Mouse (Mus musculus) gastrocnemius, adult 2 months (tissue): Measurements from ENCODE around the gene Tedc1. TPM values are rescaled to one million over a fixed set of nuclear protein-coding genes. Genes with fewer than 3 reads are reported as not detected.

Experiments used
- DNase-seq: peaks from one replicate; pipeline ENCODE4 v3.0.0; 2022
- H3K27ac ChIP-seq: fragments of 200-600 bp; 2 replicates; pipeline ENCODE4 v1.8.1; 2022; ENCODE audit warnings: mild to moderate bottlenecking
- H3K4me3 ChIP-seq: fragments of 200-600 bp; 2 replicates; pipeline ENCODE4 v1.8.1; 2022; ENCODE audit warnings: mild to moderate bottlenecking, moderate library complexity
- CTCF ChIP-seq: fragments of 200-600 bp; IDR thresholded peaks from 2 replicates; pipeline ENCODE4 v1.8.1; 2022; ENCODE audit warnings: antibody characterized with exemption, mild to moderate bottlenecking, moderate library complexity
- intact Hi-C: fragments of 180-260 bp; cut with DNase I; formaldehyde crosslinking; loops from one replicate; pipeline ENCODE4 v1.15.1; 2025
- total RNA-seq, 2 experiments: library from RNA; stranded (reverse); gene quantifications; 2 replicates each; pipeline ENCODE4 v1.2.3; 2021

Gene Tedc1
- total RNA-seq, 2 experiments from 2014 or later: not detected

DNA sequence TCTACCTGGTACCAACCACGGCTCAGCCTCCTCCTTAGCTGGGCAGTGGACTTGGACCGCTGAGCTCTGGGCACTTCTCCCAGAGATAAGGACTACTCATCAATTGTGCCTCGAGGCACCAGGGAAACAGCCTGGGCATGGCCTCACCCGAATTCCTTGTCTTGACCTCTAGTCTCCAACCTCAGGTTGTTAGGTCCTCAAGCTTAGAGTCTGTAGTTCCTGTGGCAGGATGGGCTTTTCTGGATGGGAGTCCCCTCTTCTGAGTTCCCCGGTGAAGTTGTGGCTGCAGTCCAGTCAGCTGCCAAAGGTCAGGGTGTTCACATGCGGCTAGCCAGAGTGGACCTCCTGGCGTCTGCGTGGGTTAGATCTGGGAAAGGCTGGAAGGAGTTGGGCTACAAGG is 5.2 kb upstream of the Tedc1 start:
- peak overlapping the region; percentile 80 for H3K4me3 ChIP-seq
- no peak for TF ChIP-seq CTCF
- peak overlapping the region; percentile 90 for H3K27ac ChIP-seq
- peak; percentile 49 for DNase-seq
- intact Hi-C loops: no loop called here

DNA sequence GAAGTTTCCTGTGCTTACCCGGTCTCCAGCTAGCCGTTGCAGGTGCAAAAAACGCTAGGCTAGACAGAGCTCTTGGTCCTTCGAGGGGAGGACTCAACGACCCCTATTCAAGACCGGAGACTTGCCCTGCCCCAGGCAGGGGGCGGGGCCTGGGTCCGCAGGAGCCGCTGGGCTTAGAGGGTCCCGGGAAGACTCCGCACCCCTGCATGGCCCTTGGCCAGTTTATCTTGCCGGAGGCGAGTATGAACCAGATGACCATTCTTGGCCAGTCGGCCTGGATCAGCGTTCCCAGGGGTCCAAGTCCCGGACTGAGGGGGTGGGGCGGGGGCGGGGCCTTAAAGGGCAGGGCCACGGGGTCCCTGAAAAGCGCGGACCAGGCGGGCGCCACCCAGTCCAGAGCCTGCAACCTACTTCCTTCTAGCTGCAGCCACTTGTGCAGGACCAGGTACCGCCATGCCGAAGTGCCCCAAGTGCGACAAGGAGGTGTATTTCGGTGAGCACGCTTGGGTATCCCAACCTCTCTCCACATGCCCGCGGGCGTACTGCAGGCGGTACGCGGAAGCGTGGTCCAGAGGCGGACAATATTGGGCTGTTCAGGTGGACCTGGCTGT is 4.5 kb upstream of the Tedc1 start:
- DNase-seq: peak; percentile 85
- Histone ChIP-seq H3K27ac (peak overlapping the region; percentile 90), H3K4me3 (peak overlapping the region; percentile 80)
- TF ChIP-seq CTCF: no peak
- intact Hi-C loops: no loop called here

DNA sequence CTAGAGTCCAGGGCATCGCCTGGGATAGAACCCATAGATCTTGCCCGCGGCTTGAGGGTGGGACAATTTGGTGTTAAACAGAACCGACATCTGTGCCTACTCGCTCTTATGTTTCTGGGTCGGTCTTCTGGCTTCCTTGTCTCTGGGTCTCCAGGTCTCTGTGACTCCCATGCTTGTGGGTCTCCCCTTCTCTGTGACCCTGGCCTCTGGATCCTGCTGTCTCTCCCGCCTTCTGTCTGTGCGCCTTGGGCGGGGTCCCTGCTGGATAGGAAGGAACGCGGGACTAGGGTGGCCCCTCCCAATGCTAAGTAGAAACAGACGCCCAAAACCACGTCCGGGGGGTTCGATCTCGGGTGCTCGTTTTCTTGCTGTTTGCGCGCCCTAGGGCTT is 4.0 kb upstream of the Tedc1 start:
- DNase-seq: peak; percentile 74

DNA sequence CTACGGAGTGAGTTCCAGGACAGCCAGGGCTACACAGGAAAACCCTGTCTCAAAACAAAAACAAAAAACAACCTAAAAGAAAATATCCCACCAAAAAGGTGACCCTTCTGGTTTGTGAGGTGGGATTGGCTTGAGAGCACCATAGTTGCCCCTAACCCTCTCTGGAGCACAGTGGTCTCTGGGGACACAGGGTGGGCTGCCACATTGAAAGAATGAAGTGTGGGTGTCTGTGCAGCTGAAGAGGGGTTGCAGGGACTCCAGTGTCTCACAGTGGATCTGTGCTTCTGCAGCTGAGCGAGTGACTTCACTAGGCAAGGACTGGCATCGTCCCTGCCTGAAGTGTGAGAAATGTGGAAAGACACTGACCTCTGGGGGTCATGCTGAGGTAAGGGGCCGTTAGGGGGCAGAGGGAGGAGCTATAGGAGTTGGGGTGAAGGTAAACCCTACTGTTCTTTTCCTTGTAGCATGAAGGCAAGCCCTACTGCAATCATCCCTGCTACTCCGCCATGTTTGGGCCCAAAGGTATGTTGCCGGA is 3.2 kb upstream of the Tedc1 start:
- no peak for DNase-seq
- intact Hi-C loops: no loop called here
- no peak for TF ChIP-seq CTCF
- Histone ChIP-seq H3K4me3 (peak overlapping the region; percentile 80), H3K27ac (peak overlapping the region; percentile 90)

More for the DNA sequence above, 4.0 kb upstream of the Tedc1 start:
- intact Hi-C loops: no loop called here
- peak overlapping the region; percentile 90 for H3K27ac ChIP-seq
- TF ChIP-seq CTCF: no peak
- peak overlapping the region; percentile 80 for H3K4me3 ChIP-seq

GRCm38 (mm10) chr12:113153971-113154370 is 2.2 kb upstream of the Tedc1 start:
- no peak for TF ChIP-seq CTCF
- peak; percentile 62 for DNase-seq
- Histone ChIP-seq H3K4me3 (peak overlapping the region; percentile 80), H3K27ac (peak overlapping the region; percentile 90)
- intact Hi-C loops: no loop called here

DNA sequence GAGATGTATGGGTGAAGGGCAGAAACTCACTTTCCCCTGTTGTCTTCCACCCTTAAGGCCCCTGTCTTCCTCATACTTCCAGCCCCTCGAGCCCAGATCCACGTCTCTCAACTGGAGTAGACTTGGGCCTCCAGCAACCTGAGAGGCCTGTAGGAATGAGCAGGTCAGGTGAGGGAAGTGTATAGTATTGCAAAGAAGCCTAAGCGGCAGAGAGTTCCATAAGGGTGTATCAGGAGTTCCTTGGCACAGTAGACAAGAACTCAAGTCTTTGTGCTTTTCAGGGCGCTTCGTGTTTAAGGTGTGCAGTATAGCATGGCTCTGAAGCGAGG is 1.5 kb upstream of the Tedc1 start:
- Histone ChIP-seq H3K4me3 (peak overlapping the region; percentile 80), H3K27ac (peak overlapping the region; percentile 90)
- intact Hi-C loops: no loop called here
- TF ChIP-seq CTCF: no peak
- no peak for DNase-seq

- Histone ChIP-seq H3K27ac (peak overlapping the region; percentile 90), H3K4me3 (peak overlapping the region; percentile 80)
- DNase-seq: peak; percentile 66
- no peak for TF ChIP-seq CTCF
- intact Hi-C loops: no loop called here
Measured at GRCm38 (mm10) chr12:113155076-113155771, 997 bp upstream of the Tedc1 start.

DNA sequence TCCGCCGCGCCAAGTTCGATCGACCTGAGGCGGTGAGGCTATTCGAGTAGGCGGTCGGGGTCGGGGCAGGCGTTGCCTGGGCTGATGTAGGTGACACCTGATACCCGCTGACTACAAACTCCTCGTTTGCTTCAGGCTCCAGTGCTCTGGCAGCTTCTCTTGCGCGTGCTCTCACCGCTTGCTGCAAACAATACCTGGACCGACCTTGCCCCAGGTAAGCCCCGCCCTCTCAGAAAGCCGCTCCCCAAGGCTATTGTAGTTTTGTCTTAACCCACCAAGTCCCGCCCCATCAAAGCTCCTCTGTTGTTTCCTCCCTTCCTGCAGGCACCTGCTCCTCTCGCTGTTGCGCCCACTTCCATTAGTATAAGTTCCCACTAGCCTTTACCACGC is 314 bp downstream of the Tedc1 start:
- TF ChIP-seq CTCF: no peak
- Histone ChIP-seq H3K27ac (peak overlapping the region; percentile 60; the same call in 1 of the 2 replicates), H3K4me3 (peak overlapping the region; percentile 80)
- no peak for DNase-seq
- intact Hi-C loops: loop anchor here (1.0 kb wide), 2 partner anchors 37 to 151 kb away; no protein-coding TSS in a partner anchor

DNA sequence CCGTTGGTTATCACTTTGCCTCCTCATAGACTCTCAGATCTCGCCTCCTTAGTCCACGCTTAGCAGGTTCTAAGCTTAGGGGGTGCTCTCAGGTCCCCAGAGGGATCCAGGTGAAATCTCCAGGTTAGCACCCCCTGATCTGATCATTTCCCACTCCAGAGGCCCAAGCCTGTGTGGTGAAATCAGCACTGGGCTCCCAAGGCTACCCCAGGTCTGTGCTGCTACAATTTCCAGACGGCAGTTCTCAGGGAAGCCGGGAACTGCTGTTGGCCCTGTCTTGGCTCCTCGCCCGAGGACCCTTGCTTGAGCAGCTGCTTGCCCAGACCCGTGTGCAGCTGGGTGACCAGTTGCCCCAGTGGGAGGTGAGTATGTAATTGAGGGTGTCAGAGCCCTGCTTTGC is 781 bp downstream of the Tedc1 start:
- Histone ChIP-seq H3K4me3 (no peak overlapping the region), H3K27ac (no peak overlapping the region)
- TF ChIP-seq CTCF: no peak
- intact Hi-C loops: no loop called here
- DNase-seq: peak; percentile 45

DNA sequence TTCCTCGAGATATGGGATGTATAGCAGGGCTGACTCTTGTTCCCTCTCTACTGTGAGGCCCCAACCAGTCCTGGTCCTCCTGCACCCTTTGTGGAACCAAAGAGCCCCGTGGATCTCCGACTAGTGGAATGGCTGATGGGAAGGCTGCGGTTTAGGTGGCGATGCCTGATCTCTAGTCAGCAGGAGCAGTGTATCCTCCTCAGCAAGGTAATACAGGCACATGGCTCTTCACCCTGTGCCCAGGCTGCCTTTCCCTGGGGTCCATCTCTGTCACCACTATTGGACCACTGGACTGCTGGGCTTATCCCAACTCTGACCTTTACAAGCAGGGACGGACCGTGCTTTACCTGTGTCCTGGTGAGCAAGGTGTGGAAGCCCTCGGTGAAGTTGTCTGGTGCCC is 1.3 kb downstream of the Tedc1 start:
- TF ChIP-seq CTCF: no peak
- no peak overlapping the region for H3K4me3 ChIP-seq
- intact Hi-C loops: no loop called here
- no peak for DNase-seq
- H3K27ac ChIP-seq: no peak overlapping the region

DNA sequence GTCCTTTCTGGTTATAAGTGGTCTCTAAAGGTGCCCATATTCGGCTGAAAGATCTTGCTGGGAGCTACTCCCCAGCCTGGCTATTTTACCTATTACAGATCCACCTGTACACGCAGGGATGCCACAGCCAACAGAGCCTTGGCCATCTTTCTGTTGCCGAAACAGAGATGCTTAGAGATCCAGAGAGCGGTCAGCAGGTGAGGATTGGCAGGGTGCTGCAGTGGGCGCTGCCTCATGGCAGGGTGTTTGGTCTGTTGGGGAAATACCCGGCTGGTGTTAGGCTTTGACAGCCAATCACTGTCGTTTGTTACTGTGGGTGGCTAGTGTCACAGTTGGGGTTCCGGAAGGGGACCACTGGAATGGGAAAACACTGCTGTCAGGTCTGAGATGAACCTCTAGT is 1.8 kb downstream of the Tedc1 start:
- TF ChIP-seq CTCF: no peak
- Histone ChIP-seq H3K27ac (no peak overlapping the region), H3K4me3 (no peak overlapping the region)
- DNase-seq: no peak
- intact Hi-C loops: no loop called here

- no peak for DNase-seq
- intact Hi-C loops: no loop called here
- TF ChIP-seq CTCF: no peak
- peak overlapping the region; percentile 28; the same call in 1 of the 2 replicates for H3K27ac ChIP-seq
- no peak overlapping the region for H3K4me3 ChIP-seq
Measured at GRCm38 (mm10) chr12:113163561-113164006, 7.4 kb downstream of the Tedc1 start.

DNA sequence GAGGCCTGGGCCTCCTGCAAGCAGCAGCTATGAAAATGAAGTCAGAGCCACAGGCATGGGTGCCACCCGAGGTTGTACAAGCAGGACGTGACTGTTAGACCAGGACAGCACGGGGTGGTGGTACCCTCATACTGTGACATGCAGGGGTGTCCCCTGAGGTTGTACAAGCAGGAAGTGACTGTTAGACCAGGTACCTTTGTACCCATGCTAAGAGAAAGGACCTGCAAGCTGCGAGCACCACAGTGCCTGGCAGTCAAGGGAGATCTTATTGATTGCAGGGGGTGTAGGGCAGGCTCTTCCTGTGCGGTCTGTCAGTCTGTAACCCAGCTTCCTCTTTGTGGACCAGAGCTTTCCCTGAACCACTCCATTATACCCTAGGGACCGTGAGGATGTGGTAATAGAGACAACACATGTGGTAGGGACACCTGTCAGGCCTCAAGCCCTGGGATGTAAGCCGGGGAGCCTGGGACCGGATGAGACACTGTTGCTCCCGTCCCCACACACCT is 11.9 kb downstream of the Tedc1 start:
- no peak for DNase-seq
- Histone ChIP-seq H3K27ac (no peak overlapping the region), H3K4me3 (no peak overlapping the region)
- intact Hi-C loops: no loop called here
- no peak for TF ChIP-seq CTCF
